Mouse (Mus musculus) liver, postnatal 0 days (tissue): ENCODE results near the gene Dkkl1. TPM values are rescaled to one million over a fixed set of nuclear protein-coding genes. Genes with fewer than 3 reads are reported as not detected.

Experiments used
- ATAC-seq: fragments of 200-750 bp; cut with Nextera tagmentation; 2 replicates; pipeline ENCODE4 v1.8.0; 2017; ENCODE audit warnings: mild to moderate bottlenecking, moderate library complexity
- DNase-seq: peaks from one replicate; pipeline ENCODE4 v3.0.0-alpha.2; 2016
- H3K27ac ChIP-seq: fragments of 300-500 bp; sonication (generic); 2 replicates; pipeline ENCODE4 v1.5.1; 2014; ENCODE audit warnings: antibody characterized with exemption, moderate library complexity, mild to moderate bottlenecking, low read depth
- H3K27me3 ChIP-seq: fragments of 300-500 bp; sonication (generic); 2 replicates; pipeline ENCODE4 v1.6.1; 2014; ENCODE audit warnings: low read length, control low read depth, mixed read lengths; ENCODE audit not compliant: insufficient read depth
- H3K36me3 ChIP-seq: fragments of 300-500 bp; sonication (generic); replicated peaks from 2 replicates; pipeline ENCODE4 v1.6.1; 2014; ENCODE audit warnings: mild to moderate bottlenecking, control low read depth, low read length, moderate library complexity, mixed read lengths; ENCODE audit not compliant: insufficient read depth
- H3K4me1 ChIP-seq: fragments of 300-500 bp; sonication (generic); 2 replicates; pipeline ENCODE4 v1.6.1; 2014; ENCODE audit warnings: antibody characterized with exemption, mild to moderate bottlenecking, control low read depth; ENCODE audit not compliant: insufficient read depth
- H3K4me2 ChIP-seq: fragments of 300-500 bp; sonication (generic); 2 replicates; pipeline ENCODE4 v1.6.1; 2014; ENCODE audit warnings: low read depth, mild to moderate bottlenecking, low read length, moderate library complexity, mixed read lengths
- H3K4me3 ChIP-seq: fragments of 300-500 bp; sonication (generic); 2 replicates; pipeline ENCODE4 v1.5.1; 2014; ENCODE audit warnings: low read depth, low read length
- H3K9ac ChIP-seq: fragments of 300-500 bp; sonication (generic); replicated peaks from 2 replicates; pipeline ENCODE4 v1.6.1; 2014; ENCODE audit warnings: mild to moderate bottlenecking, moderate library complexity
- H3K9me3 ChIP-seq: fragments of 300-500 bp; sonication (generic); 2 replicates; pipeline ENCODE4 v1.6.1; 2016; ENCODE audit warnings: mild to moderate bottlenecking, control low read depth, low read length, mixed read lengths
- CTCF ChIP-seq: sonication (generic); IDR thresholded peaks from 2 replicates; pipeline ENCODE4 v1.5.1; 2016; ENCODE audit warnings: antibody characterized with exemption, low read depth
- EP300 ChIP-seq: IDR thresholded peaks from 2 replicates; pipeline ENCODE4 v1.6.1; 2016; ENCODE audit warnings: antibody characterized with exemption, low read depth, mild to moderate bottlenecking
- WGBS: fragments of 180-500 bp; shearing (Covaris S2); extraction: QIAGEN DNeasy Blood & Tissue Kit; methylation state at CpG from one replicate; pipeline ENCODE4 v1.1.7; 2014; ENCODE audit not compliant: insufficient replicate concordance; 5-methylcytosine and 5-hydroxymethylcytosine counted together
- polyA plus RNA-seq: library from polyadenylated mRNA; unstranded; fragments of >200 nt; fragmentation: Nextera tagmentation; extraction: Ambion mirVana; gene quantifications from 2 replicates; pipeline ENCODE4 v1.2.1, GENCODE M21; 2015

The Dkkl1 gene
- polyA plus RNA-seq, 1 experiment from 2014 or later, result 1.5 TPM

GRCm38 (mm10) chr7:45169495-45169894, 42.5 kb downstream of the Dkkl1 start:
- Histone ChIP-seq H3K4me2 (no peak overlapping the region), H3K9ac (no peak overlapping the region), H3K36me3 (no peaks in the 10 kb centered on the region), H3K4me3 (no peak overlapping the region), H3K9me3 (peaks cover 24% of the 10 kb centered on the region), H3K27me3 (peaks cover 68% of the 10 kb centered on the region), H3K27ac (no peak overlapping the region), H3K4me1 (no peaks in the 10 kb centered on the region)
- WGBS, result 87% methylated on average over 3 of the region's 3 CpGs
- ATAC-seq (no peak), DNase-seq (no peak)
- TF ChIP-seq EP300 (no peak), CTCF (no peak)

- Histone ChIP-seq H3K27me3 (peaks cover 69% of the 10 kb centered on the region), H3K9ac (no peak overlapping the region), H3K9me3 (peaks cover 24% of the 10 kb centered on the region), H3K27ac (no peak overlapping the region), H3K4me2 (no peak overlapping the region), H3K4me1 (peaks cover 5% of the 10 kb centered on the region), H3K4me3 (no peak overlapping the region), H3K36me3 (no peaks in the 10 kb centered on the region)
- TF ChIP-seq EP300 (no peak), CTCF (no peak)
- DNase-seq (no peak), ATAC-seq (no peak)
- 8% methylated on average over 24 of the region's 24 CpGs for WGBS
Measured at GRCm38 (mm10) chr7:45168656-45169055, 43.3 kb downstream of the Dkkl1 start.

DNA sequence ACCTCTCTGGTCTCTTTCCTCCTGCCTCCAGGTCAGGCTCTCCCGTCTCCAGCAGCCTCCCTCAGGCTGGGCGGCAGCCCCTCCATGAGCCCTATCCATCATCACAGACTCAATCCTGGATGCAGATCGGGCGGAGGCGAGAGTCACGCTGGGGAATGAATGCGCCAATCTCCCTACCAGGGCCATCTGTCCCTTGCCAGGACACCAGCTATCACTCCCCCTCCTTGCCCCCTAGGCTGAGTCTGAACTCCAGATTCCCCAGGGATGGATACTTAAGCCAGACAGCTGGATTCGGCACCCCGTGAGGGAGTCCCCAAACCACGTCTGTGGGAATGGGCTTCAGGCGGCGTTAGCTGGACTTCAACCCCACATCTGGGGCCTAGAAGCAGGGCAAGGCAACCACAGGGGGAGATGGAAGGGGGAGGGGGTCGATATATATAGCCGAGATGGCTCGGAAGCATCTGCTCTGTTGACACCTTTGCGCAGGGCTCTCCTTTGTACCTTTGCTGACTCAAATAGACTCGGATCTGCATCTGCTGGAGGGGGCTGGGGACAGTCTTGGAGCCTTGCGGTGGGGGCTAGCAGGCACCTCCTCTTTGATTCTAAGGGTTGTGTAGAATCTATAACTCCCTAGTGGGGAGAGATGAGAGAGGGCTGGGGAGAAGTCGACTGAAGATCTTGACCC, 44.0 kb downstream of the Dkkl1 start:
- no peak overlapping the region for H3K4me2 ChIP-seq
- no peak overlapping the region for H3K9ac ChIP-seq
- H3K4me3 ChIP-seq, result no peak overlapping the region
- H3K9me3 ChIP-seq, result peaks cover 22% of the 10 kb centered on the region
- H3K27ac ChIP-seq, result no peak overlapping the region
- peaks cover 7% of the 10 kb centered on the region for H3K4me1 ChIP-seq
- 4% methylated on average over 19 of the region's 19 CpGs for WGBS
- H3K27me3 ChIP-seq, result peaks cover 76% of the 10 kb centered on the region
- no peak for TF ChIP-seq CTCF
- no peak for TF ChIP-seq EP300
- ATAC-seq (no peak), DNase-seq (no peak)
- no peaks in the 10 kb centered on the region for H3K36me3 ChIP-seq

GRCm38 (mm10) chr7:45166950-45167401, 45.0 kb downstream of the Dkkl1 start:
- Histone ChIP-seq H3K36me3 (no peaks in the 10 kb centered on the region), H3K9ac (no peak overlapping the region), H3K4me1 (peaks cover 12% of the 10 kb centered on the region), H3K27me3 (peaks cover 80% of the 10 kb centered on the region), H3K4me3 (no peak overlapping the region), H3K9me3 (peaks cover 21% of the 10 kb centered on the region), H3K4me2 (no peak overlapping the region), H3K27ac (no peak overlapping the region)
- TF ChIP-seq CTCF (no peak), EP300 (no peak)
- ATAC-seq (no peak), DNase-seq (no peak)
- 28% methylated on average over 9 of the region's 10 CpGs for WGBS

GRCm38 (mm10) chr7:45165701-45166100, 46.2 kb downstream of the Dkkl1 start:
- Histone ChIP-seq H3K9ac (no peak overlapping the region), H3K36me3 (no peaks in the 10 kb centered on the region), H3K4me1 (peaks cover 15% of the 10 kb centered on the region), H3K4me3 (no peak overlapping the region), H3K27me3 (peaks cover 76% of the 10 kb centered on the region), H3K27ac (no peak overlapping the region), H3K9me3 (peaks cover 21% of the 10 kb centered on the region), H3K4me2 (no peak overlapping the region)
- no peak for TF ChIP-seq EP300
- TF ChIP-seq CTCF, result no peak
- no peak for ATAC-seq
- no peak for DNase-seq
- 50% methylated on average over 11 of the region's 11 CpGs for WGBS

GRCm38 (mm10) chr7:45164833-45165232, 47.1 kb downstream of the Dkkl1 start:
- WGBS, result 65% methylated on average over 5 of the region's 5 CpGs
- no peak for DNase-seq
- H3K9me3 ChIP-seq, result peaks cover 15% of the 10 kb centered on the region

More at GRCm38 (mm10) chr7:45164833-45165232, 47.1 kb downstream of the Dkkl1 start:
- TF ChIP-seq CTCF, result no peak
- Histone ChIP-seq H3K27ac (no peak overlapping the region), H3K4me2 (no peak overlapping the region), H3K4me1 (peaks cover 15% of the 10 kb centered on the region), H3K9ac (no peak overlapping the region), H3K27me3 (peaks cover 76% of the 10 kb centered on the region), H3K36me3 (no peaks in the 10 kb centered on the region), H3K4me3 (no peak overlapping the region)
- ATAC-seq, result no peak
